Mouse (Mus musculus): ENCODE measurements around the gene Tesk1. TPM values are rescaled to one million over a fixed set of nuclear protein-coding genes. Genes with fewer than 3 reads are reported as not detected.
"Not testable (repeated sequence)": the region's sequence is repeated elsewhere in the genome, so short reads cannot be mapped to it uniquely, and the experiment has no call there.

The Tesk1 gene
- polyA plus RNA-seq, 1 experiment from 2014 or later, result 7.7 TPM

DNA sequence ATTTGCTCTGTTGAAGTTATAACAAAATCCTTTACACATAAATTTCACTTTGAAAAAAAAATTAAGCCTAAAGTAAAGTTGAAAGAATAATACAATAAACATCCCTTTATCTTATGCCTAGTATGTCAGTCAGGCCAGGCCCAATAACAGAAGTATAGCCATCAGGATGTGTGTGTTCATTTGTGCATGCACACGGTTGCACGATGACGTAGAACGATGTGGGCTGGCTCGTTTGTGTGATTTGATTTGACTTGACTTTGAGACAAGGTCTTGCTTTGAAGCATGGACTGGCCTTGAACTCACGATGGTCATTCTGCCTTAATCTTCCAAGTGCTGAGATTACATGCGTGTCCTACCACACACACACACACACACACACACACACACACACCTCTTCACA is 25.1 kb downstream of the Tesk1 start:
- no peaks in the 10 kb centered on the region for H3K4me1 ChIP-seq
- no peaks in the 10 kb centered on the region for H3K36me3 ChIP-seq
- no peak overlapping the region for H3K4me3 ChIP-seq
- no peaks in the 10 kb centered on the region for H3K27me3 ChIP-seq
- no peak overlapping the region for H3K4me2 ChIP-seq
- H3K27ac ChIP-seq, result no peak overlapping the region
- H3K9ac ChIP-seq, result no peak overlapping the region
- no peaks in the 10 kb centered on the region for H3K9me3 ChIP-seq
- ATAC-seq (ENCODE audit: insufficient number of reproducible peaks, low FRiP score, low TSS enrichment, low read depth), result no peak
- WGBS, result 86% methylated on average over 7 of the region's 7 CpGs

GRCm38 (mm10) chr4:43470301-43470700 is 28.6 kb downstream of the Tesk1 start:
- 86% methylated on average over 10 of the region's 10 CpGs for WGBS
- Histone ChIP-seq H3K9me3 (no peaks in the 10 kb centered on the region), H3K27me3 (no peaks in the 10 kb centered on the region), H3K4me1 (no peaks in the 10 kb centered on the region), H3K4me3 (no peak overlapping the region), H3K36me3 (no peaks in the 10 kb centered on the region), H3K4me2 (no peak overlapping the region), H3K27ac (no peak overlapping the region), H3K9ac (no peak overlapping the region)
- ATAC-seq (ENCODE audit: insufficient number of reproducible peaks, low FRiP score, low TSS enrichment, low read depth), result no peak

DNA sequence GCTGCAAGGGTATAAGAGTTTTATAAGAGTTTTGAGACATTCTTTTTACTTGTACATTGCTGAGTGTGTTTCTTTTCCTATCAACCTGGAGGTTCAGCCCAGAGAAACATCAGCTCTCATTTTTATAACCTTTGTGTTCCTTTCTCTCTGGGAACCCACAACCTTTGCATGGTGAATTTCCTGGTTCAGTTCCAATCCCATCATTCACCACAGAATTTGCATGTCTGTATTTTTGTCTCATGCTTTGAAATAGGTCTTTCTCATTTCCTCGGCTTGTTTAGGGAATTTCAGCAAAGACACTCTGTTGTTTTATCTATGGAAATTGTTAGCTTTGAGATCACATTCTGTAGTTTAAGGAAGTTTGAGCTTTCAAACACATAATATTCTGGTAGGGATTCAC is 31.9 kb downstream of the Tesk1 start:
- WGBS, result 78% methylated on average over 1 of the region's 1 CpGs
- H3K36me3 ChIP-seq, result no peaks in the 10 kb centered on the region
- no peak overlapping the region for H3K4me2 ChIP-seq
- H3K4me3 ChIP-seq, result no peak overlapping the region
- no peak overlapping the region for H3K9ac ChIP-seq
- no peak for ATAC-seq (ENCODE audit: insufficient number of reproducible peaks, low FRiP score, low TSS enrichment, low read depth)
- no peaks in the 10 kb centered on the region for H3K27me3 ChIP-seq
- H3K9me3 ChIP-seq, result no peaks in the 10 kb centered on the region
- H3K27ac ChIP-seq, result no peak overlapping the region
- H3K4me1 ChIP-seq, result peaks cover 5% of the 10 kb centered on the region

GRCm38 (mm10) chr4:43476604-43477003 is 34.9 kb downstream of the Tesk1 start:
- Histone ChIP-seq H3K9me3 (no peaks in the 10 kb centered on the region), H3K27me3 (no peaks in the 10 kb centered on the region), H3K4me1 (peaks cover 5% of the 10 kb centered on the region), H3K27ac (no peak overlapping the region), H3K4me3 (no peak overlapping the region), H3K36me3 (no peaks in the 10 kb centered on the region), H3K9ac (no peak overlapping the region), H3K4me2 (no peak overlapping the region)
- 87% methylated on average over 6 of the region's 6 CpGs for WGBS
- ATAC-seq (ENCODE audit: insufficient number of reproducible peaks, low FRiP score, low TSS enrichment, low read depth), result no peak

DNA sequence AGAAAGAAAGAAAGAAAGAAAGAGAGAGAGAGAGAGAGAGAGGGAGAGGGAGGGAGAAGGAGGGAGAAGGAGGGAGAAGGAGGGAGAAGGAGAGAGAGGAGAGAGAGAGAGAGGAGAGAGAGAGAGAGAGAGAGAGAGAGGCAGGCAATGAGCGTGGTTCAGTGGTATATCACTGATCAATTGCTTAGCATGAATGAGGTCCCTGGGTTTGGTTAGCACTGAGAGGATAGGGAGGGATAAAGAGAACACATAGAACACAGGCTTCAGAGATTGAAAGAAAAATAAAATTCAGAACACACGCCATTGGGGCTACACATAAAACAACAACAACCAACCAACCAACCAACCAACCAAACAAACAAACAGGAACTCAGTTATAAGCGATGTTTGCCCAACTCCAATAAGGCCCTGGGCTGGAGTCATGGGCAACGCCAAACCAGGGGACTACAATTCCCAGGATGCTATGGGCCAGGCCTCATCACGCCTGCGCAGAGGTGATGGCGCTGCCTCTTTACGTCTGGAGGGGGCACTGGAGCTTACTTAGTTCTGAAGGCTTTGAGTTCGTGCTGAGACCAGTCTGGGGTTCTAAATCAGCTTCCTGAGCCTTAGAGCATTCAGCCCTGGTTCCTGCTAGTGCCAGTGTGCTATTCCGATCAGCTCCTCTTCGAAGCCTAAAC is 36.3 kb downstream of the Tesk1 start:
- WGBS, result 22% methylated on average over 11 of the region's 11 CpGs
- Histone ChIP-seq H3K36me3 (no peaks in the 10 kb centered on the region), H3K27me3 (no peaks in the 10 kb centered on the region), H3K4me2 (peak overlapping the region; percentile 38), H3K9me3 (no peaks in the 10 kb centered on the region), H3K4me1 (peaks cover 5% of the 10 kb centered on the region), H3K9ac (no peak overlapping the region), H3K27ac (peak overlapping the region; percentile 48; the same call in 1 of the 2 replicates), H3K4me3 (peak overlapping the region; percentile 28)
- ATAC-seq (ENCODE audit: insufficient number of reproducible peaks, low FRiP score, low TSS enrichment, low read depth), result peak; percentile 82

DNA sequence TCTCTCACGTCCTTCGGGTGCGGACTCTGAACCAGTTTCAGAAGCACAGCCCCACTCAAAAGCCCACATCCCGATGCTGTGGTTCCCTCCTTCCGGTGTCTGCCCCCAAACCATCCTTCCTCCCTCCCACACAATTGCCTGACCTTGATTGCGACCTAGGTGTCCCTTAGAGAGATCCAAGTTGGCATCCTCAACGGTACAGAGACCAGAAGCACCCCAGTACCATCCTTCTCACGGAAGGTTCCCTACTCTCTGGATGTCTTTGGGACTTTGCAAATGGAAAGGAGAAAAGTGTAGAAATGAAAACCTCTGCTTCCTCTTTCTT is 36.8 kb downstream of the Tesk1 start:
- Histone ChIP-seq H3K4me2 (peak overlapping the region; percentile 38), H3K9me3 (no peaks in the 10 kb centered on the region), H3K9ac (no peak overlapping the region), H3K4me3 (peak overlapping the region; percentile 28), H3K4me1 (peaks cover 5% of the 10 kb centered on the region), H3K27me3 (no peaks in the 10 kb centered on the region), H3K27ac (peak overlapping the region; percentile 48; the same call in 1 of the 2 replicates), H3K36me3 (no peaks in the 10 kb centered on the region)
- ATAC-seq (ENCODE audit: insufficient number of reproducible peaks, low FRiP score, low TSS enrichment, low read depth), result no peak
- 48% methylated on average over 8 of the region's 8 CpGs for WGBS

GRCm38 (mm10) chr4:43478906-43479832 is 37.4 kb downstream of the Tesk1 start:
- Histone ChIP-seq H3K27me3 (no peaks in the 10 kb centered on the region), H3K4me3 (no peak overlapping the region), H3K4me1 (peaks cover 5% of the 10 kb centered on the region), H3K27ac (no peak overlapping the region), H3K4me2 (no peak overlapping the region), H3K36me3 (no peaks in the 10 kb centered on the region), H3K9me3 (no peaks in the 10 kb centered on the region), H3K9ac (no peak overlapping the region)
- ATAC-seq (ENCODE audit: insufficient number of reproducible peaks, low FRiP score, low TSS enrichment, low read depth), result no peak
- 46% methylated on average over 24 of the region's 24 CpGs for WGBS

DNA sequence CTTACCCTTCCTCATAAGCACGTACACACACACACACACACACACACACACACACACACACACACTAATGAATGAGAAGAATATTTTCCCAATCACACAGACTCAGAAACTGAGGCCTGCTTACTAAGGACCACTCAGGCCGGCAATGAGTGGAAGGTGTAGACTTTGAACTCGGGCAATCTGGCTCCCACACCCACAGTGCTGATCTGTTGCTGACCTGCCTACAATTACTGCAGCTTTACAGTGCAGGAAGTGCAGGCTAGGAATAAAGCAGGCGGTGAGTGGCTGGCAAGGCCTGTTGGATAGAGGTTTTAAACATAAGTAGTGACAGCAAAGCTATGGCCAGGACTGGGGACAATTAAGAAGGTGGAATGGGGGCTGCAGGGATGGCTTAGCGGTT is 39.2 kb downstream of the Tesk1 start:
- H3K27me3 ChIP-seq, result no peaks in the 10 kb centered on the region
- H3K36me3 ChIP-seq, result no peaks in the 10 kb centered on the region
- ATAC-seq (ENCODE audit: insufficient number of reproducible peaks, low FRiP score, low TSS enrichment, low read depth), result no peak
- 75% methylated on average over 5 of the region's 5 CpGs for WGBS
- no peak overlapping the region for H3K27ac ChIP-seq
- no peak overlapping the region for H3K4me2 ChIP-seq
- H3K9ac ChIP-seq, result no peak overlapping the region
- peaks cover 5% of the 10 kb centered on the region for H3K4me1 ChIP-seq
- no peaks in the 10 kb centered on the region for H3K9me3 ChIP-seq
- H3K4me3 ChIP-seq, result no peak overlapping the region

GRCm38 (mm10) chr4:43481894-43482456 is 40.2 kb downstream of the Tesk1 start:
- Histone ChIP-seq H3K36me3 (no peaks in the 10 kb centered on the region), H3K9ac (no peak overlapping the region), H3K27me3 (no peaks in the 10 kb centered on the region), H3K27ac (no peak overlapping the region), H3K4me1 (peaks cover 5% of the 10 kb centered on the region), H3K9me3 (no peaks in the 10 kb centered on the region), H3K4me3 (no peak overlapping the region), H3K4me2 (no peak overlapping the region)
- 63% methylated on average over 7 of the region's 7 CpGs for WGBS
- ATAC-seq (ENCODE audit: insufficient number of reproducible peaks, low FRiP score, low TSS enrichment, low read depth), result no peak

DNA sequence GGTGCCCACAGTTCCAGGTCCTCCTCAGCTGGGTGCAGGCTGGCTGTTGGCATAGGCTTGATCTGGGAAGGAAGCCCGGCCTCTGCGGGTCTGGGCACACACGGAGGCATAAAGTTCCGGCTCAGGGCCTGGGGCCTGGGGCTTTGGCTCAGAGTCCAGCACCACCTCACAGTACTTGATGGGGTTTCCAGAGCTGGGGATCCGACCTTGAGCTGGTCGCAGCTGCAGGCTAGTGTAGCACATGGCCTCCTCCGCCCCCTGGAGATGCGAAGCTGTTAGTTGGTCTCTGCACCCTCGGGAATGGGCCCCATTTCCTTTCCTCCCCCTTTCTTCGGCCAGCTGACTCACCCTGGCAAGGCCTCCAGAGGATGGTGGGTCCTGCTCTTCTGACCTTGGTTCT is 40.9 kb downstream of the Tesk1 start:
- Histone ChIP-seq H3K9me3 (no peaks in the 10 kb centered on the region), H3K9ac (no peak overlapping the region), H3K27ac (no peak overlapping the region), H3K4me3 (no peak overlapping the region), H3K4me2 (no peak overlapping the region), H3K4me1 (peaks cover 5% of the 10 kb centered on the region), H3K36me3 (no peaks in the 10 kb centered on the region), H3K27me3 (no peaks in the 10 kb centered on the region)
- no peak for ATAC-seq (ENCODE audit: insufficient number of reproducible peaks, low FRiP score, low TSS enrichment, low read depth)
- WGBS, result 65% methylated on average over 10 of the region's 10 CpGs

DNA sequence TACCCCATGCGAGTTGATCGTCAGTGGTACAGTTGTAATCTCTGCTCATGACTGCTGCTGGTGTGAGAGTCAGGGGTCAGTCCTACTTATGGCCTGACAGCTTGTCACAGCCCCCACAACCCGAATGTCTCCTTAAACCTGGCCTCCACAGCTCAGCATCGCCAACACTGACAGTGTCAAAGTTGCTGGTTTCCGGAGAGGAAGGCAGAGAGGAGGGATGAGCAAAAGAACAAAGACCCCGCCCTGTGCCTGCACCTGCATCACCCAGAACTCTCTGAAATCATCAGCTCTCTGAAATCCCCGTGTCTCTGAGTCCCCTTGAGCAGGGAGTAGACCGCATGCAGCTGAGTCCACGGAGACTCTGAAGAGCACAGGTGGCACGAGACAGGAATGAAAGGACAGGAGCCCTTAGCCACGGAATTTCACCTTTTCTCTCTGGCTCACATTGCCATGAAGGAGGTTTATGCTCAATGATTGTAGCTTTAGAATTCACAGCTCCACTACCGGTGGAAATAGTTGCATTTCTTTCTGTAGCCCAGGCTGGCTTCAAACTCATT is 41.9 kb downstream of the Tesk1 start, which contains the start of gene Sit1:
Gene Sit1, minus strand, starts transcription at position 200 of the 557 bp plus-strand sequence.
- ATAC-seq (ENCODE audit: insufficient number of reproducible peaks, low FRiP score, low TSS enrichment, low read depth), result no peak
- no peak within 1 kb of the TSS for H3K27ac ChIP-seq
- 54% methylated on average over 12 of the region's 12 CpGs for WGBS
- H3K27me3 ChIP-seq, result no peaks in the 10 kb centered on the region
- no peak within 1 kb of the TSS for H3K4me2 ChIP-seq
- no peak within 1 kb of the TSS for H3K4me3 ChIP-seq
- H3K9me3 ChIP-seq, result no peaks in the 10 kb centered on the region
- H3K4me1 ChIP-seq, result no peaks in the 10 kb centered on the region
- no peak within 1 kb of the TSS for H3K9ac ChIP-seq
- H3K36me3 ChIP-seq, result no peaks in the 10 kb centered on the region

DNA sequence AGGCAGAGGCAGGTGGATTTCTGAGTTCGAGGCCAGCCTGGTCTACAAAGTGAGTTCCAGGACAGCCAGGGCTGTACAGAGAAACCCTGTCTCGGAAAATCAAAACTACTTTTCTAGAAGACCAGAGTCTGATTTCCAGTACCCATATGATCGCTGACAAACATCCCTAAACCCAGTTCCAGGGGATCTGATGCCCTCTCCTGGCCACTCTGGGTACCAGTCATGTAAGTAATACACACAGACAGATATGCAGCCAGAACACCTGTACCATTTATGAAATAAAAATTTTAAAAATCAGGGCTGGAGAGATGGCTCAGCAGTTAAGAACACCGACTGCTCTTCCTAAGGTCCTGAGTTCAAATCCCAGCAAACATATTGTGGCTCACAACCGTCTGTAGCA is 43.9 kb downstream of the Tesk1 start:
- H3K36me3 ChIP-seq; H3K27ac ChIP-seq; H3K9me3 ChIP-seq; H3K4me2 ChIP-seq; H3K4me1 ChIP-seq; H3K9ac ChIP-seq; H3K27me3 ChIP-seq; ATAC-seq (ENCODE audit: insufficient number of reproducible peaks, low FRiP score, low TSS enrichment, low read depth); H3K4me3 ChIP-seq: not testable (repeated sequence)
- 75% methylated on average over 5 of the region's 5 CpGs for WGBS
